In genomic region chr14:103469464-103470015, GRCm38 (mm10) we compare ENCODE assay signal across 8 mouse cellular contexts. TPM values are rescaled to one million over a fixed set of nuclear protein-coding genes. Genes with fewer than 3 reads are reported as not detected.
DNase-seq lines count a peak whose midpoint lies in the region; ATAC-seq lines count a peak whose summit lies in the region.

No protein-coding gene starts in this region.

- no peaks in the 10 kb centered on the region for H3K36me3 ChIP-seq in heart, embryonic 10.5 days
- no peaks in the 10 kb centered on the region for H3K36me3 ChIP-seq in embryonic facial prominence, embryonic 14.5 days (ENCODE audit: control insufficient read depth, insufficient read depth, low read length)
- H3K36me3 ChIP-seq in heart, embryonic 16.5 days (ENCODE audit: control insufficient read depth, insufficient read depth) = no peaks in the 10 kb centered on the region
- H3K36me3 ChIP-seq in lung, embryonic 16.5 days (ENCODE audit: control insufficient read depth, insufficient read depth, low read length) = no peaks in the 10 kb centered on the region

- 0 out of 2 replicates have a peak overlapping the region, but pooled peaks have one; percentile 22 for H3K9ac ChIP-seq in embryonic facial prominence, embryonic 14.5 days (ENCODE audit: low read depth, low read length)
- H3K9ac ChIP-seq in heart, embryonic 16.5 days (ENCODE audit: low read length) = no peak overlapping the region
- H3K9ac ChIP-seq in lung, embryonic 16.5 days (ENCODE audit: low read length) = no peak overlapping the region

- no peaks in the 10 kb centered on the region for H3K27me3 ChIP-seq in heart, embryonic 10.5 days (ENCODE audit: insufficient read depth, poor library complexity, severe bottlenecking)
- no peaks in the 10 kb centered on the region for H3K27me3 ChIP-seq in embryonic facial prominence, embryonic 14.5 days (replicated peaks; ENCODE audit: control insufficient read depth, insufficient read depth, low read length)
- H3K27me3 ChIP-seq in heart, embryonic 16.5 days (ENCODE audit: control insufficient read depth, insufficient read depth, low read length) = no peaks in the 10 kb centered on the region
- H3K27me3 ChIP-seq in lung, embryonic 16.5 days (ENCODE audit: control insufficient read depth, insufficient read depth, low read depth, low read length) = no peaks in the 10 kb centered on the region

- no peak overlapping the region for H3K4me3 ChIP-seq in heart, embryonic 10.5 days
- H3K4me3 ChIP-seq in embryonic facial prominence, embryonic 14.5 days (ENCODE audit: low read depth, low read length) = peak overlapping the region; percentile 22
- peak overlapping the region; percentile 44 for H3K4me3 ChIP-seq in heart, embryonic 16.5 days (ENCODE audit: low read length)
- H3K4me3 ChIP-seq in lung, embryonic 16.5 days (ENCODE audit: low read length) = peak overlapping the region; percentile 35

- H3K4me1 ChIP-seq in heart, embryonic 10.5 days = peaks cover 17% of the 10 kb centered on the region
- H3K4me1 ChIP-seq in embryonic facial prominence, embryonic 14.5 days (ENCODE audit: control insufficient read depth, insufficient read depth, low read length) = no peaks in the 10 kb centered on the region
- H3K4me1 ChIP-seq in heart, embryonic 16.5 days (ENCODE audit: control insufficient read depth, insufficient read depth, low read length) = peaks cover 14% of the 10 kb centered on the region
- H3K4me1 ChIP-seq in lung, embryonic 16.5 days (replicated peaks; ENCODE audit: control insufficient read depth, insufficient read depth, low read length) = peaks cover 3% of the 10 kb centered on the region; the same call in 1 of the 2 replicates

- 62% methylated on average over 12 of the region's 12 CpGs for WGBS in heart, embryonic 10.5 days
- 50% methylated on average over 12 of the region's 12 CpGs for WGBS in embryonic facial prominence, embryonic 14.5 days
- 36% methylated on average over 12 of the region's 12 CpGs for WGBS in heart, embryonic 16.5 days
- WGBS in large intestine, adult 2 months = 31% methylated on average over 12 of the region's 12 CpGs
- 41% methylated on average over 12 of the region's 12 CpGs for WGBS in lung, embryonic 16.5 days

- ATAC-seq in embryonic facial prominence, embryonic 14.5 days (ENCODE audit: low read depth) = peak; percentile 87
- ATAC-seq in heart, embryonic 16.5 days (replicated peaks; ENCODE audit: extremely low read depth, insufficient read depth, low FRiP score) = 0 out of 2 replicates have a peak, but pooled peaks have one; percentile 52
- peak; percentile 75 for ATAC-seq in lung, embryonic 16.5 days (ENCODE audit: low read depth)

- H3K4me2 ChIP-seq in embryonic facial prominence, embryonic 14.5 days (ENCODE audit: low read depth, low read length) = peak overlapping the region; percentile 43
- H3K4me2 ChIP-seq in heart, embryonic 16.5 days (ENCODE audit: low read depth, low read length) = peak overlapping the region; percentile 62
- peak overlapping the region; percentile 53 for H3K4me2 ChIP-seq in lung, embryonic 16.5 days (ENCODE audit: low read depth, low read length)

- no peak overlapping the region for H3K27ac ChIP-seq in heart, embryonic 10.5 days
- no peak overlapping the region for H3K27ac ChIP-seq in embryonic facial prominence, embryonic 14.5 days (replicated peaks; ENCODE audit: low read depth, low read length)
- no peak overlapping the region for H3K27ac ChIP-seq in heart, embryonic 16.5 days (ENCODE audit: low read length)
- H3K27ac ChIP-seq in lung, embryonic 16.5 days (ENCODE audit: low read length) = no peak overlapping the region

- H3K9me3 ChIP-seq in heart, embryonic 10.5 days = no peaks in the 10 kb centered on the region
- H3K9me3 ChIP-seq in embryonic facial prominence, embryonic 14.5 days (ENCODE audit: control insufficient read depth, low read length) = no peaks in the 10 kb centered on the region
- H3K9me3 ChIP-seq in heart, embryonic 16.5 days (replicated peaks; ENCODE audit: control insufficient read depth, low read length) = no peaks in the 10 kb centered on the region
- H3K9me3 ChIP-seq in lung, embryonic 16.5 days (ENCODE audit: control insufficient read depth, low read length) = no peaks in the 10 kb centered on the region

- DNase-seq in heart, adult 11 months = peak; percentile 95
- DNase-seq in heart, embryonic 10.5 days (ENCODE audit: low spot score) = no peak
- peak; percentile 65 for DNase-seq in adrenal gland, postnatal 14 days
- peak; percentile 91 for DNase-seq in embryonic facial prominence, embryonic 14.5 days (ENCODE audit: low spot score)
- peak; percentile 40 for DNase-seq in large intestine, adult 2 months (ENCODE audit: low read depth, low spot score)
- DNase-seq in retina, postnatal 7 days (ENCODE audit: low read depth, low spot score) = peak; percentile 69

RNA-seq across cellular contexts. Expression of gene Scel, which starts 43.6 kb away (rescaled TPM):
- polyA plus RNA-seq in heart, embryonic 10.5 days (2016; fragmentation: Nextera tagmentation; extraction: Ambion mirVana) = 0.42 and 0.89 TPM in 2 replicates
- total RNA-seq in adrenal gland, postnatal 14 days (2021) = 0.15 TPM in 1 of 2 replicates, not detected in the other
- polyA plus RNA-seq in embryonic facial prominence, embryonic 14.5 days (2014; fragmentation: Nextera tagmentation; extraction: Ambion mirVana) = 6.6 and 7.0 TPM in 2 replicates
- 0.32 and 0.40 TPM in 2 replicates for polyA plus RNA-seq in heart, embryonic 16.5 days (2015; fragmentation: Nextera tagmentation; extraction: Ambion mirVana)
- not detected in 2 replicates for polyA plus RNA-seq in large intestine, adult 2 months (2012; rRNA removed)
- polyA plus RNA-seq in lung, embryonic 16.5 days (2015; fragmentation: Nextera tagmentation; extraction: Ambion mirVana) = 1.3 and 1.7 TPM in 2 replicates
